18 mouse cellular contexts compared by ENCODE assay signal in the genomic region with DNA sequence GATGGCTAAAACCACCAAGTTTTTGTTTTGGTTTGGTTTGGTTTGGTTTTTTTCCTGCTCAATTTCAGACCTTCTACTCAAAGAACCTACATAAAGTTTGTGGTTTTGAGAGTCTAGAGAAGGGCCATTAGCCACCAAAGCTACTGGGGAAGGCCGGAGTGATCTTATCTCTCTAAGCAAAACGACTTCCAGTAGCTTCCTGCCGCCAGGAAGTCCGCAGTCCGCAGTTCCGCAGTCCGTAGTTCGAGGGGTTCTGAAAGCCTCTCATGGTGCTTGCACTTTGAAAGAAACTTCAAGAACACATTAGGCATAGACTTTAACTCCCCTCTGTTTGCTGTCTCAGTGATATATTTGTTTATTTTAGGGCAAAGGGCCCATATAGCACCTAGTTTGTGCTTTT.
DNase-seq lines count a peak whose midpoint lies in the region; ATAC-seq and TF ChIP-seq lines count a peak whose summit lies in the region.
"Had no signal": no experiment of that assay in that cellular context is flagged by ENCODE, and none has a peak within 500 bp of the region (broad histone marks: within the 10 kb centered on the region; RNA-seq: fewer than 3 reads in every experiment).

No protein-coding gene starts in this region.

- peak overlapping the region; percentile 81 for H3K27ac ChIP-seq in forebrain, embryonic 10.5 days
- no peak overlapping the region for H3K27ac ChIP-seq in forebrain, postnatal 0 days (ENCODE audit: low read depth, low read length)
- 0 out of 2 replicates have a peak overlapping the region, but pooled peaks have one; percentile 50 for H3K27ac ChIP-seq in kidney, postnatal 0 days
- peak overlapping the region; percentile 70 for H3K27ac ChIP-seq in small intestine, adult 2 months (ENCODE audit: insufficient read depth, low read depth, low read length)
- H3K27ac ChIP-seq: embryonic facial prominence, embryonic 12.5 days; hindbrain, embryonic 12.5 days; limb, embryonic 10.5 days; liver, embryonic 13.5 days; neural tube, embryonic 12.5 days had no signal

- no peak for DNase-seq in forebrain, embryonic 10.5 days (ENCODE audit: extremely low spot score, low spot score)
- DNase-seq in forebrain, postnatal 0 days: no peak
- peak; percentile 69 for DNase-seq in kidney, postnatal 0 days (ENCODE audit: low spot score)
- no peak for DNase-seq in kidney, adult 11 months
- peak; percentile 28 for DNase-seq in ZHBTc4 (ENCODE audit: low read depth, low spot score)
- no peak for DNase-seq in cerebellum, adult 8-10 months
- DNase-seq in spleen, postnatal 14 days (ENCODE audit: low spot score in 2 of 2): no peak
- DNase-seq: cerebellum, postnatal 25 days; gastrocnemius, postnatal 14 days; liver, embryonic 13.5 days; right cerebral cortex, postnatal 14 days had no signal

- no peak for ATAC-seq in forebrain, postnatal 0 days
- ATAC-seq in kidney, postnatal 0 days (replicated peaks; ENCODE audit: low FRiP score, low read depth): no peak

- H3K4me3 ChIP-seq in forebrain, embryonic 10.5 days: no peak overlapping the region
- H3K4me3 ChIP-seq in forebrain, postnatal 0 days (ENCODE audit: low read depth, low read length): no peak overlapping the region
- no peak overlapping the region for H3K4me3 ChIP-seq in kidney, postnatal 0 days (replicated peaks; ENCODE audit: low read depth, low read length)
- H3K4me3 ChIP-seq in small intestine, adult 2 months (ENCODE audit: low read depth, low read length): no peak overlapping the region
- H3K4me3 ChIP-seq: embryonic facial prominence, embryonic 12.5 days; hindbrain, embryonic 12.5 days; limb, embryonic 10.5 days; liver, embryonic 13.5 days; megakaryocyte, embryonic 14.5 days; neural tube, embryonic 12.5 days had no signal

- TF ChIP-seq POLR2A in small intestine, adult 2 months (IDR thresholded peaks at IDR 0.05; ENCODE audit: low read depth, low read length): no peak

- no peaks in the 10 kb centered on the region; the same call in 1 of the 2 replicates for H3K9me3 ChIP-seq in forebrain, embryonic 10.5 days
- H3K9me3 ChIP-seq in forebrain, postnatal 0 days (ENCODE audit: low read length): no peaks in the 10 kb centered on the region
- H3K9me3 ChIP-seq in kidney, postnatal 0 days (replicated peaks; ENCODE audit: low read length): no peaks in the 10 kb centered on the region
- H3K9me3 ChIP-seq: embryonic facial prominence, embryonic 12.5 days; hindbrain, embryonic 12.5 days; limb, embryonic 10.5 days; liver, embryonic 13.5 days; megakaryocyte, embryonic 14.5 days; neural tube, embryonic 12.5 days had no signal

- no peak for TF ChIP-seq CTCF in forebrain, postnatal 0 days (IDR thresholded peaks at IDR 0.05; ENCODE audit: low read depth)
- no peak for TF ChIP-seq CTCF in kidney, postnatal 0 days (IDR thresholded peaks at IDR 0.05; ENCODE audit: low read depth)
- TF ChIP-seq CTCF in small intestine, adult 2 months (IDR thresholded peaks at IDR 0.05; ENCODE audit: extremely low read depth, insufficient read length, insufficient replicate concordance, low read depth, low read length): no peak

- H3K36me3 ChIP-seq in forebrain, embryonic 10.5 days (replicated peaks): peaks cover 15% of the 10 kb centered on the region
- no peaks in the 10 kb centered on the region for H3K36me3 ChIP-seq in forebrain, postnatal 0 days (ENCODE audit: insufficient read depth)
- H3K36me3 ChIP-seq in kidney, postnatal 0 days (ENCODE audit: insufficient read depth, low read length): no peaks in the 10 kb centered on the region
- peaks cover 14% of the 10 kb centered on the region for H3K36me3 ChIP-seq in small intestine, adult 2 months (ENCODE audit: control insufficient read depth, insufficient read depth, low read length)
- H3K36me3 ChIP-seq: embryonic facial prominence, embryonic 12.5 days; hindbrain, embryonic 12.5 days; limb, embryonic 10.5 days; liver, embryonic 13.5 days; neural tube, embryonic 12.5 days had no signal

- H3K9ac ChIP-seq in forebrain, postnatal 0 days: no peak overlapping the region
- H3K9ac ChIP-seq in kidney, postnatal 0 days (ENCODE audit: low read depth, low read length): no peak overlapping the region
- H3K9ac ChIP-seq: embryonic facial prominence, embryonic 12.5 days; hindbrain, embryonic 12.5 days; liver, embryonic 13.5 days; neural tube, embryonic 12.5 days had no signal

- H3K4me1 ChIP-seq in forebrain, embryonic 10.5 days: peaks cover 46% of the 10 kb centered on the region
- H3K4me1 ChIP-seq in forebrain, postnatal 0 days (ENCODE audit: insufficient read depth): no peaks in the 10 kb centered on the region; the same call in 1 of the 2 replicates
- H3K4me1 ChIP-seq in kidney, postnatal 0 days (replicated peaks; ENCODE audit: insufficient read depth, low read length): peaks cover 22% of the 10 kb centered on the region
- peaks cover 23% of the 10 kb centered on the region; the same call in 1 of the 2 replicates for H3K4me1 ChIP-seq in small intestine, adult 2 months (ENCODE audit: control insufficient read depth, insufficient read depth, insufficient read length, low read length)
- H3K4me1 ChIP-seq: embryonic facial prominence, embryonic 12.5 days had no signal

- WGBS in forebrain, embryonic 10.5 days: 87% methylated on average over 8 of the region's 8 CpGs
- 73% methylated on average over 8 of the region's 8 CpGs for WGBS in forebrain, postnatal 0 days
- WGBS in kidney, postnatal 0 days: 9% methylated on average over 8 of the region's 8 CpGs
- whole genome bisulfite sequencing in small intestine, adult 2 months: 7% methylated on average over 8 of the region's 8 CpGs

- H3K4me2 ChIP-seq in forebrain, postnatal 0 days (ENCODE audit: low read depth): no peak overlapping the region
- peak overlapping the region; percentile 13; the same call in 1 of the 2 replicates for H3K4me2 ChIP-seq in kidney, postnatal 0 days (ENCODE audit: low read length)
- H3K4me2 ChIP-seq: embryonic facial prominence, embryonic 12.5 days; heart, embryonic 11.5 days; hindbrain, embryonic 12.5 days; liver, embryonic 13.5 days; neural tube, embryonic 12.5 days had no signal

- H3K27me3 ChIP-seq in forebrain, embryonic 10.5 days (ENCODE audit: poor library complexity, severe bottlenecking): no peaks in the 10 kb centered on the region
- no peaks in the 10 kb centered on the region for H3K27me3 ChIP-seq in forebrain, postnatal 0 days (ENCODE audit: insufficient read depth, low read length)
- H3K27me3 ChIP-seq in kidney, postnatal 0 days (ENCODE audit: insufficient read depth, low read length): no peaks in the 10 kb centered on the region
- H3K27me3 ChIP-seq in small intestine, adult 2 months (ENCODE audit: control insufficient read depth, insufficient read depth, low read length): no peaks in the 10 kb centered on the region
- H3K27me3 ChIP-seq: embryonic facial prominence, embryonic 12.5 days; hindbrain, embryonic 12.5 days; liver, embryonic 13.5 days; megakaryocyte, embryonic 14.5 days; neural tube, embryonic 12.5 days had no signal

Comparison
In these comparisons a context has a peak if more than half of its experiments do, and no peak if none do; other contexts are left out.
1. DNase-seq: peak in kidney, postnatal 0 days (single experiment) and ZHBTc4 (single experiment); none in forebrain, embryonic 10.5 days (single experiment), forebrain, postnatal 0 days (single experiment), kidney, adult 11 months (single experiment), cerebellum, adult 8-10 months (single experiment) and spleen, postnatal 14 days (0 of 2).